Mouse (Mus musculus) leukemia stem cell, adult 10-12 weeks (primary cell): ENCODE results near the gene Mapk1ip1. TPM values are rescaled to one million over a fixed set of nuclear protein-coding genes. Genes with fewer than 3 reads are reported as not detected.

Experiments
- polyA plus RNA-seq: library from polyadenylated mRNA; stranded (reverse); fragments of >175 nt; gene quantifications from 2 replicates; pipeline ENCODE4 v1.2.3, GENCODE M21; 2012; ENCODE audit warnings: low replicate concordance

The Mapk1ip1 gene
- 4.5 and 10.4 TPM in 2 replicates for polyA plus RNA-seq

GRCm38 (mm10) chr7:138845544-138846391 is at the start of gene Mapk1ip1, which contains the start of gene Ppp2r2d:
TSS of gene Mapk1ip1 (minus strand) at chr7:138846273.
TSS of gene Ppp2r2d (plus strand) at chr7:138846079.

Other genes starting within 250 kb of the Mapk1ip1 start
- gene Ppp2r2d, start 194 bp downstream of the Mapk1ip1 start, polyA plus RNA-seq, result 20.4 and 23.4 TPM in 2 replicates
- gene Bnip3, start 63.2 kb upstream of the Mapk1ip1 start, polyA plus RNA-seq, result 1.2 and 4.3 TPM in 2 replicates
- not detected in 2 replicates for gene Jakmip3, start 94.5 kb upstream of the Mapk1ip1 start, polyA plus RNA-seq
- 0.06 TPM in 1 of 2 replicates, not detected in the other for gene Dpysl4, start 239.7 kb upstream of the Mapk1ip1 start, polyA plus RNA-seq